Mouse (Mus musculus): ENCODE data around the gene Dync1i1. TPM values are rescaled to one million over a fixed set of nuclear protein-coding genes. Genes with fewer than 3 reads are reported as not detected.
A peak's percentile ranks its signal among the peaks of the same experiment; 100 is the strongest.

The Dync1i1 gene
- polyA plus RNA-seq, 1 experiment from 2014 or later: 49.9 TPM

GRCm38 (mm10) chr6:5858371-5858770, 132.9 kb downstream of the Dync1i1 start:
- Histone ChIP-seq H3K9ac (ENCODE audit: low read depth, low read length) (no peak overlapping the region), H3K9me3 (ENCODE audit: control insufficient read depth, low read length) (no peaks in the 10 kb centered on the region), H3K27me3 (replicated peaks; ENCODE audit: control insufficient read depth, insufficient read depth, low read length) (no peaks in the 10 kb centered on the region), H3K4me3 (ENCODE audit: low read length) (no peak overlapping the region), H3K4me2 (ENCODE audit: low read length) (peak overlapping the region; percentile 53), H3K4me1 (ENCODE audit: control insufficient read depth, insufficient read depth, low read depth, low read length) (peaks cover 10% of the 10 kb centered on the region), H3K27ac (ENCODE audit: low read depth, low read length) (no peak overlapping the region), H3K36me3 (ENCODE audit: control insufficient read depth, insufficient read depth, low read length) (no peaks in the 10 kb centered on the region)
- 0 out of 2 replicates have a peak, but pooled peaks have one; percentile 11 for ATAC-seq
- 15% methylated on average over 12 of the region's 12 CpGs for WGBS

- Histone ChIP-seq H3K27me3 (replicated peaks; ENCODE audit: control insufficient read depth, insufficient read depth, low read length) (no peaks in the 10 kb centered on the region), H3K9ac (ENCODE audit: low read depth, low read length) (peak overlapping the region; percentile 27; the same call in 1 of the 2 replicates), H3K27ac (ENCODE audit: low read depth, low read length) (no peak overlapping the region), H3K36me3 (ENCODE audit: control insufficient read depth, insufficient read depth, low read length) (no peaks in the 10 kb centered on the region), H3K9me3 (ENCODE audit: control insufficient read depth, low read length) (no peaks in the 10 kb centered on the region), H3K4me1 (ENCODE audit: control insufficient read depth, insufficient read depth, low read depth, low read length) (peaks cover 10% of the 10 kb centered on the region), H3K4me3 (ENCODE audit: low read length) (peak overlapping the region; percentile 28), H3K4me2 (ENCODE audit: low read length) (peak overlapping the region; percentile 53)
- 25% methylated on average over 20 of the region's 20 CpGs for WGBS
- ATAC-seq: peak; percentile 58
Measured at GRCm38 (mm10) chr6:5858901-5859598, 133.6 kb downstream of the Dync1i1 start.

GRCm38 (mm10) chr6:5859630-5860029, 134.2 kb downstream of the Dync1i1 start:
- no peaks in the 10 kb centered on the region for H3K9me3 ChIP-seq (ENCODE audit: control insufficient read depth, low read length)
- H3K9ac ChIP-seq (ENCODE audit: low read depth, low read length): 0 out of 2 replicates have a peak overlapping the region, but pooled peaks have one; percentile 27
- H3K27me3 ChIP-seq (replicated peaks; ENCODE audit: control insufficient read depth, insufficient read depth, low read length): no peaks in the 10 kb centered on the region
- H3K36me3 ChIP-seq (ENCODE audit: control insufficient read depth, insufficient read depth, low read length): no peaks in the 10 kb centered on the region
- H3K4me2 ChIP-seq (ENCODE audit: low read length): peak overlapping the region; percentile 53
- 64% methylated on average over 8 of the region's 8 CpGs for WGBS
- ATAC-seq: no peak
- peaks cover 10% of the 10 kb centered on the region for H3K4me1 ChIP-seq (ENCODE audit: control insufficient read depth, insufficient read depth, low read depth, low read length)
- peak overlapping the region; percentile 28 for H3K4me3 ChIP-seq (ENCODE audit: low read length)
- H3K27ac ChIP-seq (ENCODE audit: low read depth, low read length): no peak overlapping the region

GRCm38 (mm10) chr6:5866091-5866490, 140.7 kb downstream of the Dync1i1 start:
- 86% methylated on average over 5 of the region's 5 CpGs for WGBS
- no peaks in the 10 kb centered on the region for H3K9me3 ChIP-seq (ENCODE audit: control insufficient read depth, low read length)
- H3K27ac ChIP-seq (ENCODE audit: low read depth, low read length): no peak overlapping the region
- no peak overlapping the region for H3K4me3 ChIP-seq (ENCODE audit: low read length)
- no peak overlapping the region for H3K9ac ChIP-seq (ENCODE audit: low read depth, low read length)
- H3K27me3 ChIP-seq (replicated peaks; ENCODE audit: control insufficient read depth, insufficient read depth, low read length): no peaks in the 10 kb centered on the region
- H3K4me2 ChIP-seq (ENCODE audit: low read length): no peak overlapping the region
- no peaks in the 10 kb centered on the region for H3K4me1 ChIP-seq (ENCODE audit: control insufficient read depth, insufficient read depth, low read depth, low read length)
- no peak for ATAC-seq
- no peaks in the 10 kb centered on the region for H3K36me3 ChIP-seq (ENCODE audit: control insufficient read depth, insufficient read depth, low read length)

- Histone ChIP-seq H3K4me2 (ENCODE audit: low read length) (no peak overlapping the region), H3K27me3 (replicated peaks; ENCODE audit: control insufficient read depth, insufficient read depth, low read length) (no peaks in the 10 kb centered on the region), H3K27ac (ENCODE audit: low read depth, low read length) (no peak overlapping the region), H3K9me3 (ENCODE audit: control insufficient read depth, low read length) (no peaks in the 10 kb centered on the region), H3K4me1 (ENCODE audit: control insufficient read depth, insufficient read depth, low read depth, low read length) (no peaks in the 10 kb centered on the region), H3K36me3 (ENCODE audit: control insufficient read depth, insufficient read depth, low read length) (no peaks in the 10 kb centered on the region), H3K4me3 (ENCODE audit: low read length) (no peak overlapping the region), H3K9ac (ENCODE audit: low read depth, low read length) (no peak overlapping the region)
- 99% methylated on average over 4 of the region's 4 CpGs for WGBS
- ATAC-seq: no peak
Measured at GRCm38 (mm10) chr6:5867221-5867620, 141.8 kb downstream of the Dync1i1 start.

- no peak for ATAC-seq
- H3K4me2 ChIP-seq (ENCODE audit: low read length): no peak overlapping the region
- H3K36me3 ChIP-seq (ENCODE audit: control insufficient read depth, insufficient read depth, low read length): no peaks in the 10 kb centered on the region
- H3K9me3 ChIP-seq (ENCODE audit: control insufficient read depth, low read length): no peaks in the 10 kb centered on the region
- no peak overlapping the region for H3K27ac ChIP-seq (ENCODE audit: low read depth, low read length)
- WGBS: 81% methylated on average over 5 of the region's 5 CpGs
- no peaks in the 10 kb centered on the region for H3K4me1 ChIP-seq (ENCODE audit: control insufficient read depth, insufficient read depth, low read depth, low read length)
- H3K4me3 ChIP-seq (ENCODE audit: low read length): no peak overlapping the region
- no peaks in the 10 kb centered on the region for H3K27me3 ChIP-seq (replicated peaks; ENCODE audit: control insufficient read depth, insufficient read depth, low read length)
- H3K9ac ChIP-seq (ENCODE audit: low read depth, low read length): no peak overlapping the region
Measured at GRCm38 (mm10) chr6:5871060-5871459, 145.6 kb downstream of the Dync1i1 start.

- 0 out of 2 replicates have a peak, but pooled peaks have one; percentile 17 for ATAC-seq
- WGBS: 85% methylated on average over 15 of the region's 15 CpGs
Measured at GRCm38 (mm10) chr6:5871581-5872298, 146.3 kb downstream of the Dync1i1 start.

GRCm38 (mm10) chr6:5889341-5889740, 163.9 kb downstream of the Dync1i1 start:
- no peak overlapping the region for H3K27ac ChIP-seq (ENCODE audit: low read depth, low read length)
- no peak overlapping the region for H3K4me3 ChIP-seq (ENCODE audit: low read length)
- peak; percentile 40; the same call in 1 of the 2 replicates for ATAC-seq
- H3K4me2 ChIP-seq (ENCODE audit: low read length): no peak overlapping the region
- no peaks in the 10 kb centered on the region for H3K4me1 ChIP-seq (ENCODE audit: control insufficient read depth, insufficient read depth, low read depth, low read length)
- 67% methylated on average over 6 of the region's 6 CpGs for WGBS
- H3K36me3 ChIP-seq (ENCODE audit: control insufficient read depth, insufficient read depth, low read length): no peaks in the 10 kb centered on the region
- H3K27me3 ChIP-seq (replicated peaks; ENCODE audit: control insufficient read depth, insufficient read depth, low read length): no peaks in the 10 kb centered on the region
- no peaks in the 10 kb centered on the region for H3K9me3 ChIP-seq (ENCODE audit: control insufficient read depth, low read length)
- H3K9ac ChIP-seq (ENCODE audit: low read depth, low read length): no peak overlapping the region

More at GRCm38 (mm10) chr6:5871581-5872298, 146.3 kb downstream of the Dync1i1 start:
- Histone ChIP-seq H3K9ac (ENCODE audit: low read depth, low read length) (no peak overlapping the region), H3K4me1 (ENCODE audit: control insufficient read depth, insufficient read depth, low read depth, low read length) (no peaks in the 10 kb centered on the region), H3K27me3 (replicated peaks; ENCODE audit: control insufficient read depth, insufficient read depth, low read length) (no peaks in the 10 kb centered on the region), H3K4me3 (ENCODE audit: low read length) (no peak overlapping the region), H3K27ac (ENCODE audit: low read depth, low read length) (no peak overlapping the region), H3K4me2 (ENCODE audit: low read length) (no peak overlapping the region), H3K9me3 (ENCODE audit: control insufficient read depth, low read length) (no peaks in the 10 kb centered on the region), H3K36me3 (ENCODE audit: control insufficient read depth, insufficient read depth, low read length) (no peaks in the 10 kb centered on the region)

- ATAC-seq: no peak
- WGBS: 86% methylated on average over 7 of the region's 7 CpGs
- H3K36me3 ChIP-seq (ENCODE audit: control insufficient read depth, insufficient read depth, low read length): no peaks in the 10 kb centered on the region
- H3K4me2 ChIP-seq (ENCODE audit: low read length): no peak overlapping the region
- H3K4me3 ChIP-seq (ENCODE audit: low read length): no peak overlapping the region
- H3K9me3 ChIP-seq (ENCODE audit: control insufficient read depth, low read length): no peaks in the 10 kb centered on the region
- no peaks in the 10 kb centered on the region for H3K4me1 ChIP-seq (ENCODE audit: control insufficient read depth, insufficient read depth, low read depth, low read length)
- H3K27me3 ChIP-seq (replicated peaks; ENCODE audit: control insufficient read depth, insufficient read depth, low read length): no peaks in the 10 kb centered on the region
- no peak overlapping the region for H3K27ac ChIP-seq (ENCODE audit: low read depth, low read length)
- no peak overlapping the region for H3K9ac ChIP-seq (ENCODE audit: low read depth, low read length)
Measured at GRCm38 (mm10) chr6:5911295-5911694, 185.9 kb downstream of the Dync1i1 start.

All from hindbrain, embryonic 16.5 days (tissue).